Mouse (Mus musculus) activated CD4-positive, CD25-positive, alpha-beta regulatory T cell, adult 9 weeks (primary cell): ENCODE results near the gene Olfr746. TPM values are rescaled to one million over a fixed set of nuclear protein-coding genes. Genes with fewer than 3 reads are reported as not detected.

Experiments used
- polyA plus RNA-seq: library from polyadenylated mRNA; unstranded; fragments of 100-300 nt; shearing (Covaris generic); gene quantifications from one replicate; pipeline ENCODE4 v1.2.1, GENCODE M21; 2017

Gene Olfr746
- polyA plus RNA-seq: not detected

DNA sequence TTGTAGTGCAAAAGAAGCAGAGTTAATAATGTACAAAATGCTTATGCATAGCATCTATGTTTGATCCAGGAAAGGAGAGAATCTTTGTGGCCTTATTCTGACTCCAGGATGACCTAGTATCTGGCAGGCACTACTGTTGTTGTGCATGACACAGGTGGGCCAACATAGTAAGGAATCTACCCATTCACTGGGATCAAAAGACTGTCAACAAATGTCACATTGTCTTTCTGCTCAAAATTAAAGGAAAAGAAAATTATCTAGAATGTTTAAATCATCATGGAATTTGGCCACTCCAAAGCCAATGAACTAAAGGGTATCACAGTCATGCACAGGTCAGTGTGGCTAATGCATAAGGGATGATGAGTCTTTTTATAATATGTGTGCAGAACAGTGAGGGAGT lies at the start of gene Olfr746:
Gene Olfr746, plus strand, starts transcription at position 301 of the 400 bp plus-strand sequence.

DNA sequence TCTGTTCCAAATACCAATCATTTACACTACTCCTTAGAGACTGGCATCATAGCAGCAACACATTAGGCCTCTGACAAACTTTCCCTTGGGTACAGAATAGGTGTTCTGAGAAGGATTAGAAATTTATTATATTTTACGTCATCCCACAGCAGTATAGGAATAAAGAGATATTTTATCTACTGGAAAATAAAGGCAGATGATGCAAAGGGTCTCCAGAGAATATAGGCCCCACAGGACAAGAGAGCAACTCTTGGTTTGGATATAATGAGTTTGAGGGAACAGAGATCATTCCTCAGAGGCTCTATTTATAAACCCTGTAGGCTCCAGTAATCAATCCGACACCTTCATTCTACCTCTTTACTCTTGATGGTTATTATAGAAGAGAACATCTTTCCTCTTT lies 32.3 kb upstream of the Olfr746 start, which contains the start of gene Olfr744:
Gene Olfr744, plus strand, starts transcription at position 301 of the 400 bp plus-strand sequence.

DNA sequence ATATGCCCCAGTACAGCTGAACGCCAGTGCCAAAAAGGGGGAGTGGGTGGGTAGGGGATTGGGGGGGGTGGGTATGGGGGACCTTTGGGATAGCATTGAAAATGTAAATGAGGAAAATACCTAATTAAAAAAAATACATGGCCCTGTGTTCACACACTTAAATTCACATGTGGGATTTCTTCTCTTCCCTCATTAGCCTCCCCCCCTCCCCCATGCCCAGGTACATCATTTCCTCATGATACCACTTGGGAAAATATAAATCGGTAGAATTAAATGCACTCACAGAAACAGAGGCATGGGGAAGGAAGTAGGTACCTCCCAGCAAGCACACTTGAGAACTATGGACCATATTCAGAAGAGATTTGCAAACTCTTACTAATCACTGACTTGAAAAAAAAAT lies 7.8 kb upstream of the Olfr746 start, which contains the start of gene Olfr745:
Gene Olfr745, plus strand, starts transcription at position 301 of the 400 bp plus-strand sequence.

DNA sequence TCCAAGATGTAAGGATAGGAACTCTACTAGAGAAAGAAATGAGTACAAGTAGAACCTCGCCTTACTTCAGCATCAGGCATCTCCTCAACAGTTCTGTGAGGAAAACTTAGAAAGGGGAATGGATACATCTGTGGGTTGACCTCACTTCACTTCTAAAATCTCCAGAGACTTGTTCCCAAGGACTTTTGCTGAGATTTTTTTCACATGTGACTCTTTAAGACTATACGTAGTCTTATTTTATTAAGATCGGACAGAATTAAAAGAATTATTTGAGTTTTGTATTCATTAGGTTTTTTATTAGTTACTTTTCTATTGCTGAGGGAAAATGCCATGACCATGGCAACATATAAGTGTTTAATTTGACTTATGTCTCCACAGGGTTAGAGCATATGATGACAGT lies 46.2 kb downstream of the Olfr746 start, which contains the start of gene Olfr747:
Gene Olfr747, minus strand, starts transcription at position 101 of the 400 bp plus-strand sequence.

Other genes with a start within 250 kb of the Olfr746 start
- not detected for gene Olfr738, start 239.5 kb upstream of the Olfr746 start, polyA plus RNA-seq
- not detected for gene Olfr739, start 228.5 kb upstream of the Olfr746 start, polyA plus RNA-seq
- not detected for gene Olfr740, start 201.5 kb upstream of the Olfr746 start, polyA plus RNA-seq
- gene Olfr741, start 174.3 kb upstream of the Olfr746 start, polyA plus RNA-seq: not detected
- not detected for gene Olfr742, start 143.5 kb upstream of the Olfr746 start, polyA plus RNA-seq
- not detected for gene Olfr743, start 125.2 kb upstream of the Olfr746 start, polyA plus RNA-seq
- gene Olfr744, start 32.2 kb upstream of the Olfr746 start, polyA plus RNA-seq: not detected
- gene Olfr745, start 7.7 kb upstream of the Olfr746 start, polyA plus RNA-seq: not detected
- gene Olfr747, start 46.1 kb downstream of the Olfr746 start, polyA plus RNA-seq: not detected
- gene Olfr748, start 60.3 kb downstream of the Olfr746 start, polyA plus RNA-seq: not detected
- gene Olfr749, start 98.0 kb downstream of the Olfr746 start, polyA plus RNA-seq: not detected
- 113 TPM for gene Ttc5, start 138.4 kb downstream of the Olfr746 start, polyA plus RNA-seq
- gene Ccnb1ip1, start 160.6 kb downstream of the Olfr746 start, polyA plus RNA-seq: not detected
- 83.4 TPM for gene Parp2, start 160.8 kb downstream of the Olfr746 start, polyA plus RNA-seq
- gene Tep1, start 223.5 kb downstream of the Olfr746 start, polyA plus RNA-seq: 27.8 TPM